Mouse (Mus musculus): ENCODE measurements around the gene Spcs1. TPM values are rescaled to one million over a fixed set of nuclear protein-coding genes. Genes with fewer than 3 reads are reported as not detected.
A peak's percentile ranks its signal among the peaks of the same experiment; 100 is the strongest.

Spcs1 gene
- polyA plus RNA-seq, 1 experiment from 2014 or later: 513 TPM

- TF ChIP-seq CTCF (IDR thresholded peaks at IDR 0.05; ENCODE audit: low read depth) (no peak), EP300 (optimal IDR thresholded peaks at IDR 0.05) (no peak)
- Histone ChIP-seq H3K4me2 (replicated peaks; ENCODE audit: low read depth) (no peak overlapping the region), H3K27ac (replicated peaks) (no peak overlapping the region), H3K9me3 (ENCODE audit: control insufficient read depth, low read length) (no peaks in the 10 kb centered on the region), H3K36me3 (ENCODE audit: control insufficient read depth, insufficient read depth, low read length) (peaks cover 16% of the 10 kb centered on the region), H3K4me3 (ENCODE audit: low read depth, low read length) (no peak overlapping the region), H3K9ac (ENCODE audit: low read length) (no peak overlapping the region), H3K27me3 (ENCODE audit: control insufficient read depth, insufficient read depth, low read length) (no peaks in the 10 kb centered on the region), H3K4me1 (replicated peaks; ENCODE audit: control insufficient read depth, insufficient read depth) (no peaks in the 10 kb centered on the region)
- 68% methylated on average over 5 of the region's 5 CpGs for WGBS
- ATAC-seq (ENCODE audit: low FRiP score, low TSS enrichment): no peak
- DNase-seq (ENCODE audit: low spot score): no peak
These were observed 5.3 kb upstream of the Spcs1 start for GRCm38 (mm10) chr14:31006779-31007178.

DNA sequence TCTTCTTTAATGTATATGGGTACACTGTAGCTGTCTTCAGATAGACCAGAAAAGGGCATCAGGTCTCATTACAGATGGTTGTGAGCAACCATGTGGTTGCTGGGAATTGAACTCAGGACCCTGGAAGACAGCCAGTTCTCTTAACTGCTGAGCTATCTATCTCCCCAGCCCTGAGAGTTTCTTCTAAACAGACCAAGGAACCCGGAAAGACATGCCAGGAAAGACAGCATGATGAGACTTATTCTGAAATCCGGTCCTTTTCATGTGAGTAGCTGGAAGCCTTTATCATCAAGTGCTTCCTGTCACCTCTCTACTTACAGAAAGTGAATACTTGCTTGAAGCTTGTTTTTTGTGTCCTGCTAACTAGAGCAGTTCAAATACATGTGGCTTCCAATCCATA is 3.1 kb upstream of the Spcs1 start:
- TF ChIP-seq EP300 (optimal IDR thresholded peaks at IDR 0.05): no peak
- no peak for TF ChIP-seq CTCF (IDR thresholded peaks at IDR 0.05; ENCODE audit: low read depth)

GRCm38 (mm10) chr14:31000816-31001306 is 611 bp downstream of the Spcs1 start:
- Histone ChIP-seq H3K36me3 (ENCODE audit: control insufficient read depth, insufficient read depth, low read length) (no peaks in the 10 kb centered on the region; the same call in 1 of the 2 replicates), H3K4me1 (replicated peaks; ENCODE audit: control insufficient read depth, insufficient read depth) (no peaks in the 10 kb centered on the region), H3K27me3 (ENCODE audit: control insufficient read depth, insufficient read depth, low read length) (no peaks in the 10 kb centered on the region), H3K27ac (replicated peaks) (peak overlapping the region; percentile 96), H3K9me3 (ENCODE audit: control insufficient read depth, low read length) (no peaks in the 10 kb centered on the region), H3K4me3 (ENCODE audit: low read depth, low read length) (peak overlapping the region; percentile 84), H3K9ac (ENCODE audit: low read length) (peak overlapping the region; percentile 94), H3K4me2 (replicated peaks; ENCODE audit: low read depth) (peak overlapping the region; percentile 71)
- no peak for DNase-seq (ENCODE audit: low spot score)
- ATAC-seq (ENCODE audit: low FRiP score, low TSS enrichment): no peak
- TF ChIP-seq CTCF (IDR thresholded peaks at IDR 0.05; ENCODE audit: low read depth): no peak
- TF ChIP-seq EP300 (optimal IDR thresholded peaks at IDR 0.05): no peak
- WGBS: under 1% methylated on average over 21 of the region's 21 CpGs

More for the DNA sequence above, 3.1 kb upstream of the Spcs1 start:
- Histone ChIP-seq H3K4me1 (replicated peaks; ENCODE audit: control insufficient read depth, insufficient read depth) (no peaks in the 10 kb centered on the region), H3K4me2 (replicated peaks; ENCODE audit: low read depth) (no peak overlapping the region), H3K36me3 (ENCODE audit: control insufficient read depth, insufficient read depth, low read length) (peaks cover 5% of the 10 kb centered on the region; the same call in 1 of the 2 replicates), H3K27ac (replicated peaks) (no peak overlapping the region), H3K27me3 (ENCODE audit: control insufficient read depth, insufficient read depth, low read length) (no peaks in the 10 kb centered on the region), H3K9me3 (ENCODE audit: control insufficient read depth, low read length) (no peaks in the 10 kb centered on the region), H3K4me3 (ENCODE audit: low read depth, low read length) (no peak overlapping the region), H3K9ac (ENCODE audit: low read length) (no peak overlapping the region)
- ATAC-seq (ENCODE audit: low FRiP score, low TSS enrichment) (no peak), DNase-seq (ENCODE audit: low spot score) (no peak)
- WGBS: 67% methylated on average over 2 of the region's 2 CpGs

GRCm38 (mm10) chr14:31000356-31000755 is 1.1 kb downstream of the Spcs1 start:
- no peak for TF ChIP-seq EP300 (optimal IDR thresholded peaks at IDR 0.05)
- TF ChIP-seq CTCF (IDR thresholded peaks at IDR 0.05; ENCODE audit: low read depth): no peak
- peak overlapping the region; percentile 84 for H3K4me3 ChIP-seq (ENCODE audit: low read depth, low read length)
- peak overlapping the region; percentile 71 for H3K4me2 ChIP-seq (replicated peaks; ENCODE audit: low read depth)
- H3K27me3 ChIP-seq (ENCODE audit: control insufficient read depth, insufficient read depth, low read length): no peaks in the 10 kb centered on the region
- no peaks in the 10 kb centered on the region for H3K9me3 ChIP-seq (ENCODE audit: control insufficient read depth, low read length)
- no peak for ATAC-seq (ENCODE audit: low FRiP score, low TSS enrichment)
- H3K36me3 ChIP-seq (ENCODE audit: control insufficient read depth, insufficient read depth, low read length): no peaks in the 10 kb centered on the region; the same call in 1 of the 2 replicates
- 42% methylated on average over 10 of the region's 10 CpGs for whole genome bisulfite sequencing
- peak overlapping the region; percentile 96; the same call in 1 of the 2 replicates for H3K27ac ChIP-seq (replicated peaks)
- H3K9ac ChIP-seq (ENCODE audit: low read length): peak overlapping the region; percentile 94
- no peak for DNase-seq (ENCODE audit: low spot score)
- H3K4me1 ChIP-seq (replicated peaks; ENCODE audit: control insufficient read depth, insufficient read depth): no peaks in the 10 kb centered on the region

GRCm38 (mm10) chr14:30996417-30996816 is 5.1 kb downstream of the Spcs1 start:
- no peak overlapping the region for H3K4me3 ChIP-seq (ENCODE audit: low read depth, low read length)
- H3K4me1 ChIP-seq (replicated peaks; ENCODE audit: control insufficient read depth, insufficient read depth): no peaks in the 10 kb centered on the region
- no peak for ATAC-seq (ENCODE audit: low FRiP score, low TSS enrichment)
- H3K9me3 ChIP-seq (ENCODE audit: control insufficient read depth, low read length): no peaks in the 10 kb centered on the region
- no peaks in the 10 kb centered on the region; the same call in 1 of the 2 replicates for H3K36me3 ChIP-seq (ENCODE audit: control insufficient read depth, insufficient read depth, low read length)
- no peak for TF ChIP-seq CTCF (IDR thresholded peaks at IDR 0.05; ENCODE audit: low read depth)
- no peak for TF ChIP-seq EP300 (optimal IDR thresholded peaks at IDR 0.05)
- no peaks in the 10 kb centered on the region for H3K27me3 ChIP-seq (ENCODE audit: control insufficient read depth, insufficient read depth, low read length)
- no peak for DNase-seq (ENCODE audit: low spot score)
- no peak overlapping the region for H3K9ac ChIP-seq (ENCODE audit: low read length)
- no peak overlapping the region for H3K4me2 ChIP-seq (replicated peaks; ENCODE audit: low read depth)
- no peak overlapping the region for H3K27ac ChIP-seq (replicated peaks)

DNA sequence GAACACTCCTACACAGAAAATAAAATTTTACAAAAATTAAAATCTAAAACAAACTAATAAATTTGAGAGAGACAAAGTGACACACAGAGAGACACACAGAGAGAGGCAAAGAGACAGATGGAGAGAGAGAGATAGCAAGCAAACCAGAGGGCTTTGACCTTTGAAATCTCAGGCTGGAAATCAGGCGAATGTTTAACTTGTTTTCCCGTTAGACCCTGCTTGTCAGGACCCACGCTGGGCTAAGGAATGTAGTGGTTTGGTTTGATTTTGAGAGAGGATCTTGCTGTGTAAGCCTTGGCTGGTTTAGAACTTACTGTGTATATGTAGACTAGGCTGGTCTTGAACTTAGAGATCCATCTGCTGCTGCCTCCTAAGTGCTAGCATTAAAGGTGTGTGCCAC is 25.2 kb downstream of the Spcs1 start:
- Histone ChIP-seq H3K27ac (replicated peaks) (no peak overlapping the region), H3K4me1 (replicated peaks; ENCODE audit: control insufficient read depth, insufficient read depth) (no peaks in the 10 kb centered on the region), H3K4me3 (ENCODE audit: low read depth, low read length) (no peak overlapping the region), H3K9ac (ENCODE audit: low read length) (no peak overlapping the region), H3K36me3 (ENCODE audit: control insufficient read depth, insufficient read depth, low read length) (no peaks in the 10 kb centered on the region), H3K27me3 (ENCODE audit: control insufficient read depth, insufficient read depth, low read length) (no peaks in the 10 kb centered on the region), H3K4me2 (replicated peaks; ENCODE audit: low read depth) (no peak overlapping the region), H3K9me3 (ENCODE audit: control insufficient read depth, low read length) (no peaks in the 10 kb centered on the region)
- WGBS: 70% methylated on average over 3 of the region's 3 CpGs
- no peak for DNase-seq (ENCODE audit: low spot score)
- no peak for ATAC-seq (ENCODE audit: low FRiP score, low TSS enrichment)
- TF ChIP-seq CTCF (IDR thresholded peaks at IDR 0.05; ENCODE audit: low read depth) (no peak), EP300 (optimal IDR thresholded peaks at IDR 0.05) (no peak)
